Mouse (Mus musculus): ENCODE measurements at regions not wholly inside any gene's neighbourhood (a gene's known extent, or its start where the extent isn't known, plus 50 kb on each side); places are given as distances from the start of the nearest gene placed in this dataset.

GRCm38 (mm10) chr7:136397101-136397500, 497.3 kb upstream of the Mgmt start:
- no peaks in the 10 kb centered on the region for H3K9me3 ChIP-seq (ENCODE audit: low read length)
- WGBS: 89% methylated on average over 4 of the region's 4 CpGs
- no peak overlapping the region for H3K27ac ChIP-seq (ENCODE audit: low read length)
- no peak overlapping the region for H3K9ac ChIP-seq (replicated peaks; ENCODE audit: low read length)
- H3K4me1 ChIP-seq (ENCODE audit: insufficient read depth, low read length): no peaks in the 10 kb centered on the region
- no peaks in the 10 kb centered on the region for H3K36me3 ChIP-seq (ENCODE audit: insufficient read depth, low read length)
- no peak overlapping the region for H3K4me2 ChIP-seq (replicated peaks; ENCODE audit: low read depth, low read length)
- no peak overlapping the region for H3K4me3 ChIP-seq (ENCODE audit: low read length)
- ATAC-seq (ENCODE audit: low FRiP score, low TSS enrichment): no peak
- no peaks in the 10 kb centered on the region for H3K27me3 ChIP-seq (ENCODE audit: insufficient read depth, low read length)

- no peaks in the 10 kb centered on the region for H3K9me3 ChIP-seq (ENCODE audit: low read length)
- WGBS: 88% methylated on average over 8 of the region's 8 CpGs
- ATAC-seq (ENCODE audit: low FRiP score, low TSS enrichment): no peak
- no peak overlapping the region for H3K4me2 ChIP-seq (replicated peaks; ENCODE audit: low read depth, low read length)
- H3K4me1 ChIP-seq (ENCODE audit: insufficient read depth, low read length): peaks cover 17% of the 10 kb centered on the region
- H3K27me3 ChIP-seq (ENCODE audit: insufficient read depth, low read length): no peaks in the 10 kb centered on the region
- no peak overlapping the region for H3K9ac ChIP-seq (replicated peaks; ENCODE audit: low read length)
- no peaks in the 10 kb centered on the region for H3K36me3 ChIP-seq (ENCODE audit: insufficient read depth, low read length)
- H3K4me3 ChIP-seq (ENCODE audit: low read length): no peak overlapping the region
- no peak overlapping the region for H3K27ac ChIP-seq (ENCODE audit: low read length)
These were observed 491.5 kb upstream of the Mgmt start for GRCm38 (mm10) chr7:136402688-136403597.

DNA sequence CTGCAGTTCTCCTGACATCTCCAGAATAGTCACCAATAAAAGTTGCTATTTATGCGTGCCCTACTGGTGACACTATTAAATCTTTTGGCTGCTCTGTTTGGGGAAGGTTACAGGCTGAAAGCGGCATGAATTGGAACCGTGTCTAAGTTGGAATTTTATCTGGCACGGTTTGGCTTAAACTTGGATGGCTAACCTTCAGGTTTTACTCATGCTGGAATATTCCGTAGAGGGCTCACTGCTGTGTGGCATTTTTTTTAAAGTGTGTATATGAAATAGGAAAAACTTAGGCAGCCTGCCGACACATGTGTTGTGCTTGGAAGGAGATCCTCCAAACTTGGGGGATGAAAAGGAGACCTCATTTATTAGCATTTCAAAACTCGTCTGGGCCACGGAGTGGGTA, 489.0 kb upstream of the Mgmt start:
- ATAC-seq (ENCODE audit: low FRiP score, low TSS enrichment): no peak
- no peaks in the 10 kb centered on the region for H3K27me3 ChIP-seq (ENCODE audit: insufficient read depth, low read length)
- peaks cover 17% of the 10 kb centered on the region for H3K4me1 ChIP-seq (ENCODE audit: insufficient read depth, low read length)
- no peak overlapping the region for H3K4me2 ChIP-seq (replicated peaks; ENCODE audit: low read depth, low read length)
- 0 out of 2 replicates have a peak overlapping the region, but pooled peaks have one; percentile 16 for H3K27ac ChIP-seq (ENCODE audit: low read length)
- no peak overlapping the region for H3K4me3 ChIP-seq (ENCODE audit: low read length)
- H3K36me3 ChIP-seq (ENCODE audit: insufficient read depth, low read length): no peaks in the 10 kb centered on the region
- no peak overlapping the region for H3K9ac ChIP-seq (replicated peaks; ENCODE audit: low read length)
- H3K9me3 ChIP-seq (ENCODE audit: low read length): no peaks in the 10 kb centered on the region
- WGBS: 35% methylated on average over 8 of the region's 8 CpGs

DNA sequence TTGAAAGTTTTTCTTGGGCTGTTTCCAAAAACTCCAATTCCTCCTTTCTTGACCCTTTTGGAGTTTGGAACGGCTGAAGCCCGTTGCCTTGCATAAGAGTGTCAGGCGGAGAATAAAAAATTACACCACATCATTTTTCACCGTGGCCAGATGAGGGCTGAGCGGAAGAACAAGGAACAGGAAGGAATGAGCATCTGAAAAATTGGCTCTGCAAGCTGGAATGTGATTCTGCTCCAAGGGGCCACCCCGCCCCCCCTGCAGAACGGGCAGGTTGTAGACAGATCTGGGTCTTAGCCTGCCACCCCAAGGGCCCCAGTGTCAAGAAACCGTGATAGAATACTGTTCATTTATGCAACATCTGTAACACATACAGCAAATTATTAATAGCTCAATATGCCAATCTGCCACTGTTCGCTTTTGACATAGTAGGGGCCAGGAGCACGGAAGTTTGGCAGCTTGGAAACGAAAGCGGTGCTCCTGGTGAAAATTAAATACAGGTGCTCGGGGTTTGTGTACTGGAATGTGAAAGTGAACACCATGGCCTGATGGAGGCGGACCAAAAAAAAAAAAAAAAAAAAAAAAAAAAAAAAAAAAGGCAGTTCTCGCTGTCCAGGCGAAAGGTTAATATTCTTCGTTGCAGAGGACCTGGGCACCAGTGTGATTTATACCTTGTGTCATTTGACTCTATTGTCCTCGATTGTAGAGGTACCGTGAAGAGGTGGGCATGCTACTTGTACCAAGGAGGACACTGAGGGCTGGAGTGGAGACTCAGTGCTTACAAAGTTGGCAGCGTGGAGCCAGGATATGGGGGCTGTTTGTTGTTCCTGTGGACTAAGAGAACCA, 487.9 kb upstream of the Mgmt start:
- Histone ChIP-seq H3K4me1 (ENCODE audit: insufficient read depth, low read length) (peaks cover 17% of the 10 kb centered on the region), H3K27ac (ENCODE audit: low read length) (no peak overlapping the region), H3K36me3 (ENCODE audit: insufficient read depth, low read length) (no peaks in the 10 kb centered on the region), H3K9ac (replicated peaks; ENCODE audit: low read length) (no peak overlapping the region), H3K9me3 (ENCODE audit: low read length) (no peaks in the 10 kb centered on the region), H3K27me3 (ENCODE audit: insufficient read depth, low read length) (no peaks in the 10 kb centered on the region), H3K4me3 (ENCODE audit: low read length) (peak overlapping the region; percentile 3; the same call in 1 of the 2 replicates), H3K4me2 (replicated peaks; ENCODE audit: low read depth, low read length) (peak overlapping the region; percentile 38)
- WGBS: 26% methylated on average over 20 of the region's 20 CpGs
- peak; percentile 73 for ATAC-seq (ENCODE audit: low FRiP score, low TSS enrichment)

DNA sequence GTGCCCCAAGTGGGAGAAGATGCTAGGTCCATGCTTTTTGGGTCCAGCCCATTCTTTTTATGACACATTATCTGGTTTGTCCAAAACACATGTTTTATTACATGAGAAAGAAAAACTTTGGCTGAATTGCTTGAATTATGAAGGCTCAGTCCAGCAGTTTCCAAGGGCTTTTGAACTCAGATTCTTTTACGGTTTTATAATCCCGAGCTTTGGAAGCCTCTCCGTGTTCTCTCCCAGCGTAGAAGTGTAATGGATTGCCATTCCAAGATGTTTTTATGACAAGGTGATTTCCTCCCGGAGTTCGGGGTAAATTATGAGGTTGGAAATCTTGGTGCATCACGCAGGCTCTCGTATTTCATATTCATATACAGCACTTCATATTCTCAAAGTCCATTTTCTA, 479.6 kb upstream of the Mgmt start:
- WGBS: 47% methylated on average over 8 of the region's 8 CpGs
- no peak overlapping the region for H3K9ac ChIP-seq (replicated peaks; ENCODE audit: low read length)
- no peak overlapping the region for H3K4me2 ChIP-seq (replicated peaks; ENCODE audit: low read depth, low read length)
- no peak for ATAC-seq (ENCODE audit: low FRiP score, low TSS enrichment)
- H3K27ac ChIP-seq (ENCODE audit: low read length): no peak overlapping the region
- no peak overlapping the region for H3K4me3 ChIP-seq (ENCODE audit: low read length)
- no peaks in the 10 kb centered on the region for H3K36me3 ChIP-seq (ENCODE audit: insufficient read depth, low read length)
- H3K9me3 ChIP-seq (ENCODE audit: low read length): no peaks in the 10 kb centered on the region
- H3K4me1 ChIP-seq (ENCODE audit: insufficient read depth, low read length): peaks cover 7% of the 10 kb centered on the region
- H3K27me3 ChIP-seq (ENCODE audit: insufficient read depth, low read length): no peaks in the 10 kb centered on the region

DNA sequence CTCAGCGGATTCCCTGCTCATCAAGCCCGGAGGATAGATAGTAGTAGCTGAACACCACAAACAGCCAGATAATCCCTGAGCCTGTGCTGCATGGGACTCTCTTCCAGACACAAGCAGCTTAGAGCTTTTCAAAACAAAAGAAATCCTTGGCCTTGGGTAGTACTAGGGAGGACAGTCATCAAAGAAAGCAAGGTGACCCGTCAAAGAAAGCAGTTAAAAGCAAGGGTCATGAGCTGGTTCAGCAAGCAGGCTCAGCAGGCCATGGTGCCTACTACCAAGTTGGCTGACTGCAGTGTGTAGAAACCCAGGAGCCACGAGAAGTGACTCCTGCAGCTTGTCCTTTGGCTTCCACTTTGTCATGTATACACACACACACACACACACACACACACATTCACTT, 477.1 kb upstream of the Mgmt start:
- no peak overlapping the region for H3K4me3 ChIP-seq (ENCODE audit: low read length)
- peaks cover 7% of the 10 kb centered on the region for H3K4me1 ChIP-seq (ENCODE audit: insufficient read depth, low read length)
- ATAC-seq (ENCODE audit: low FRiP score, low TSS enrichment): peak; percentile 71
- no peaks in the 10 kb centered on the region for H3K36me3 ChIP-seq (ENCODE audit: insufficient read depth, low read length)
- H3K9me3 ChIP-seq (ENCODE audit: low read length): no peaks in the 10 kb centered on the region
- no peaks in the 10 kb centered on the region for H3K27me3 ChIP-seq (ENCODE audit: insufficient read depth, low read length)
- peak overlapping the region; percentile 27; the same call in 1 of the 2 replicates for H3K27ac ChIP-seq (ENCODE audit: low read length)
- no peak overlapping the region for H3K9ac ChIP-seq (replicated peaks; ENCODE audit: low read length)
- H3K4me2 ChIP-seq (replicated peaks; ENCODE audit: low read depth, low read length): no peak overlapping the region
- WGBS: 44% methylated on average over 4 of the region's 4 CpGs

- Histone ChIP-seq H3K27ac (ENCODE audit: low read length) (no peak overlapping the region), H3K4me2 (replicated peaks; ENCODE audit: low read depth, low read length) (no peak overlapping the region), H3K36me3 (ENCODE audit: insufficient read depth, low read length) (no peaks in the 10 kb centered on the region), H3K9ac (replicated peaks; ENCODE audit: low read length) (no peak overlapping the region), H3K4me3 (ENCODE audit: low read length) (no peak overlapping the region), H3K9me3 (ENCODE audit: low read length) (no peaks in the 10 kb centered on the region), H3K4me1 (ENCODE audit: insufficient read depth, low read length) (peaks cover 7% of the 10 kb centered on the region), H3K27me3 (ENCODE audit: insufficient read depth, low read length) (no peaks in the 10 kb centered on the region)
- peak; percentile 59 for ATAC-seq (ENCODE audit: low FRiP score, low TSS enrichment)
- WGBS: 41% methylated on average over 8 of the region's 8 CpGs
These were observed 470.4 kb upstream of the Mgmt start for GRCm38 (mm10) chr7:136423846-136424531.

- H3K36me3 ChIP-seq (ENCODE audit: insufficient read depth, low read length): no peaks in the 10 kb centered on the region
- no peak overlapping the region for H3K27ac ChIP-seq (ENCODE audit: low read length)
- no peak overlapping the region for H3K9ac ChIP-seq (replicated peaks; ENCODE audit: low read length)
- H3K4me2 ChIP-seq (replicated peaks; ENCODE audit: low read depth, low read length): no peak overlapping the region
- no peak for ATAC-seq (ENCODE audit: low FRiP score, low TSS enrichment)
- H3K4me1 ChIP-seq (ENCODE audit: insufficient read depth, low read length): peaks cover 13% of the 10 kb centered on the region
- H3K9me3 ChIP-seq (ENCODE audit: low read length): no peaks in the 10 kb centered on the region
- no peak overlapping the region for H3K4me3 ChIP-seq (ENCODE audit: low read length)
- no peaks in the 10 kb centered on the region for H3K27me3 ChIP-seq (ENCODE audit: insufficient read depth, low read length)
- 76% methylated on average over 4 of the region's 4 CpGs for WGBS
These were observed 467.2 kb upstream of the Mgmt start for GRCm38 (mm10) chr7:136427164-136427563.

- no peaks in the 10 kb centered on the region for H3K36me3 ChIP-seq (ENCODE audit: insufficient read depth, low read length)
- H3K27ac ChIP-seq (ENCODE audit: low read length): no peak overlapping the region
- no peaks in the 10 kb centered on the region for H3K9me3 ChIP-seq (ENCODE audit: low read length)
- WGBS: 30% methylated on average over 21 of the region's 21 CpGs
- ATAC-seq (ENCODE audit: low FRiP score, low TSS enrichment): peak; percentile 92
- H3K4me1 ChIP-seq (ENCODE audit: insufficient read depth, low read length): peaks cover 6% of the 10 kb centered on the region
- peaks cover 2% of the 10 kb centered on the region; the same call in 1 of the 2 replicates for H3K27me3 ChIP-seq (ENCODE audit: insufficient read depth, low read length)
- H3K4me2 ChIP-seq (replicated peaks; ENCODE audit: low read depth, low read length): no peak overlapping the region
- no peak overlapping the region for H3K9ac ChIP-seq (replicated peaks; ENCODE audit: low read length)
- H3K4me3 ChIP-seq (ENCODE audit: low read length): no peak overlapping the region
These were observed 464.1 kb upstream of the Mgmt start for GRCm38 (mm10) chr7:136430085-136431011.

Measured in kidney, embryonic 16.5 days (tissue).